Mouse (Mus musculus) lung, adult 2 months (tissue): ENCODE measurements around the gene Serpinb6a.

Source experiments
- CTCF ChIP-seq: fragments of 200-500 bp; IDR thresholded peaks from 2 replicates; pipeline ENCODE4 v1.5.1; 2011; ENCODE audit warnings: mild to moderate bottlenecking, low read length, control low read depth; ENCODE audit not compliant: insufficient read depth
- POLR2A ChIP-seq: fragments of 200-500 bp; IDR thresholded peaks from 2 replicates; pipeline ENCODE4 v1.6.1; 2011; ENCODE audit warnings: low read depth, mild to moderate bottlenecking, control low read depth, low read length, borderline replicate concordance; ENCODE audit errors: extremely low read depth

- TF ChIP-seq POLR2A (no peak), CTCF (no peak)
Observed at GRCm38 (mm10) chr13:34043716-34044393, 41.3 kb upstream of the Serpinb6a start.
